Mouse (Mus musculus) inflammation-experienced regulatory T-cells, adult 6 months (primary cell): ENCODE data around the gene Slc26a11. TPM values are rescaled to one million over a fixed set of nuclear protein-coding genes. Genes with fewer than 3 reads are reported as not detected.

Experiments used
- ATAC-seq: one replicate; pipeline ENCODE4 v1.8.0; 2017
- polyA plus RNA-seq, 3 experiments: library from polyadenylated mRNA; unstranded; fragments of 100-300 nt; shearing (Covaris generic); gene quantifications; one replicate each; pipeline ENCODE4 v1.2.1; 2017

Gene Slc26a11
- polyA plus RNA-seq, 3 experiments from 2014 or later: 13.3 to 31.3 (median 23.4) TPM

- ATAC-seq: no peak
Observed at GRCm38 (mm10) chr11:119402501-119403160, 47.3 kb downstream of the Slc26a11 start.

GRCm38 (mm10) chr11:119404627-119405026 lies 49.3 kb downstream of the Slc26a11 start:
- ATAC-seq: no peak

GRCm38 (mm10) chr11:119407381-119407780 lies 52.0 kb downstream of the Slc26a11 start:
- ATAC-seq: no peak

GRCm38 (mm10) chr11:119407977-119408376 lies 52.6 kb downstream of the Slc26a11 start:
- ATAC-seq: no peak

- no peak for ATAC-seq
Observed at GRCm38 (mm10) chr11:119419327-119420118, 64.2 kb downstream of the Slc26a11 start.

- no peak for ATAC-seq
Observed at GRCm38 (mm10) chr11:119420426-119420825, 65.1 kb downstream of the Slc26a11 start.

GRCm38 (mm10) chr11:119427431-119427830 lies 72.1 kb downstream of the Slc26a11 start:
- no peak for ATAC-seq

GRCm38 (mm10) chr11:119427986-119428385 lies 72.6 kb downstream of the Slc26a11 start:
- ATAC-seq: no peak

- peak; percentile 79 for ATAC-seq
Observed at GRCm38 (mm10) chr11:119428649-119429136, 73.3 kb downstream of the Slc26a11 start.

Other genes with a start within 250 kb of the Slc26a11 start
- under 1 TPM; 0.20 to 0.55 (median 0.33) TPM for gene Tbc1d16, start 127.1 kb upstream of the Slc26a11 start, polyA plus RNA-seq
- 1 to 10 TPM; 1.6 to 4.2 (median 3.3) TPM for gene Ccdc40, start 127.0 kb upstream of the Slc26a11 start, polyA plus RNA-seq
- 10 to 100 TPM in 2 of 3 experiments, 1 to 10 TPM in 1; 9.2 to 13.4 (median 11.8) TPM for gene Gaa, start 87.7 kb upstream of the Slc26a11 start, polyA plus RNA-seq
- gene Eif4a3, start 55.5 kb upstream of the Slc26a11 start, polyA plus RNA-seq: 100 to 1,000 TPM; 180 to 214 (median 192) TPM
- gene Card14, start 47.8 kb upstream of the Slc26a11 start, polyA plus RNA-seq: not detected
- 10 to 100 TPM in 2 of 3 experiments, 1 to 10 TPM in 1; 7.9 to 16.6 (median 11.9) TPM for gene Sgsh, start within 50 bp of the Slc26a11 start, polyA plus RNA-seq
- 10 to 100 TPM; 33.9 to 48.2 (median 43.3) TPM for gene Rnf213, start 37.5 kb downstream of the Slc26a11 start, polyA plus RNA-seq
- gene Endov, start 135.8 kb downstream of the Slc26a11 start, polyA plus RNA-seq: 10 to 100 TPM in 2 of 3 experiments, 1 to 10 TPM in 1; 9.9 to 12.5 (median 12.1) TPM
- not detected for gene Nptx1, start 192.2 kb downstream of the Slc26a11 start, polyA plus RNA-seq
- gene Rptor, start 247.3 kb downstream of the Slc26a11 start, polyA plus RNA-seq: 10 to 100 TPM; 10.3 to 15.9 (median 10.5) TPM